Mouse (Mus musculus) cerebellum, adult 2 months (tissue): ENCODE measurements around the gene Kirrel3.

Experiments used
- CTCF ChIP-seq: fragments of 200-500 bp; IDR thresholded peaks from 2 replicates; pipeline ENCODE4 v1.5.1; 2011; ENCODE audit warnings: low read depth, mild to moderate bottlenecking, control low read depth, low read length, moderate library complexity, borderline replicate concordance; ENCODE audit not compliant: insufficient read depth
- POLR2A ChIP-seq: fragments of 200-500 bp; IDR thresholded peaks from 2 replicates; pipeline ENCODE4 v1.6.1; 2011; ENCODE audit warnings: low read length, control low read depth, borderline replicate concordance; ENCODE audit not compliant: insufficient read depth

DNA sequence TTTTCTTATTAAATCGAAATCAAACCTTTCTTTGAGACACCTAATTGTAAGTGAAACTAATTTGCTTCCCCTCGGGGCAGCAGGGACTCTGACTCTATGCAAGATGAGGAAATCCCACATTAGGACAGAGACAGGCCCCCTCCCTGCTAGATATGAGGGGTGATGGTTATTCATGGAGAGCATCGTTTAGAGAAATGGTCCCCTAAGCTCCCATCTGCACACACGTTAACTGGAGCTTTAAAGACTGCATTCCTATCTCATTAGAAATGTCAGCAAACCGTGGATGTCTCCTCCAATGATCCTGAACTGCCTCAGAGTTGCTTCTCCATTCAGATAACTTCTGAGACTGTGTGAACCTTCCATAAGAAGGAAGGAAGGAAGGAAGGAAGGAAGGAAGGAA lies 273.2 kb downstream of the Kirrel3 start:
- TF ChIP-seq POLR2A (no peak), CTCF (no peak)
